Mouse (Mus musculus) heart, embryonic 15.5 days (tissue): ENCODE results near the gene Cd5. TPM values are rescaled to one million over a fixed set of nuclear protein-coding genes. Genes with fewer than 3 reads are reported as not detected.

Experiments
- ATAC-seq: fragments of 200-750 bp; cut with Nextera tagmentation; replicated peaks from 2 replicates; pipeline ENCODE4 v1.8.0; 2017; ENCODE audit warnings: low read depth, moderate TSS enrichment; ENCODE audit not compliant: insufficient number of reproducible peaks, insufficient read depth, low FRiP score
- H3K27ac ChIP-seq: fragments of 300-500 bp; sonication (generic); 2 replicates; pipeline ENCODE4 v1.5.1; 2015; ENCODE audit warnings: mild to moderate bottlenecking, inconsistent platforms
- H3K27me3 ChIP-seq: fragments of 300-500 bp; sonication (generic); 2 replicates; pipeline ENCODE4 v1.6.1; 2015; ENCODE audit warnings: inconsistent platforms
- H3K36me3 ChIP-seq: fragments of 300-500 bp; sonication (generic); 2 replicates; pipeline ENCODE4 v1.6.1; 2015; ENCODE audit warnings: mild to moderate bottlenecking, inconsistent platforms
- H3K4me1 ChIP-seq: fragments of 300-500 bp; sonication (generic); replicated peaks from 2 replicates; pipeline ENCODE4 v1.6.1; 2015; ENCODE audit warnings: inconsistent platforms
- H3K4me2 ChIP-seq: fragments of 300-500 bp; sonication (generic); 2 replicates; pipeline ENCODE4 v1.6.1; 2015; ENCODE audit warnings: inconsistent platforms, mild to moderate bottlenecking, moderate library complexity
- H3K4me3 ChIP-seq: fragments of 300-500 bp; sonication (generic); 2 replicates; pipeline ENCODE4 v1.5.1; 2015; ENCODE audit warnings: mild to moderate bottlenecking, inconsistent platforms
- H3K9ac ChIP-seq: fragments of 300-500 bp; sonication (generic); 2 replicates; pipeline ENCODE4 v1.6.1; 2015; ENCODE audit warnings: mild to moderate bottlenecking, inconsistent platforms
- H3K9me3 ChIP-seq: fragments of 300-500 bp; sonication (generic); replicated peaks from 2 replicates; pipeline ENCODE4 v1.6.1; 2016; ENCODE audit warnings: inconsistent platforms
- WGBS: fragments of 180-500 bp; shearing (Covaris S2); methylation state at CpG from one replicate; pipeline ENCODE4 v1.1.7; 2015; ENCODE audit warnings: mixed read lengths; 5-methylcytosine and 5-hydroxymethylcytosine counted together
- polyA plus RNA-seq: library from polyadenylated mRNA; unstranded; fragments of >200 nt; fragmentation: Nextera tagmentation; extraction: Ambion mirVana; gene quantifications from 2 replicates; pipeline ENCODE4 v1.2.1, GENCODE M21; 2015

Cd5 gene
- polyA plus RNA-seq, 1 experiment from 2014 or later = 0.53 TPM

DNA sequence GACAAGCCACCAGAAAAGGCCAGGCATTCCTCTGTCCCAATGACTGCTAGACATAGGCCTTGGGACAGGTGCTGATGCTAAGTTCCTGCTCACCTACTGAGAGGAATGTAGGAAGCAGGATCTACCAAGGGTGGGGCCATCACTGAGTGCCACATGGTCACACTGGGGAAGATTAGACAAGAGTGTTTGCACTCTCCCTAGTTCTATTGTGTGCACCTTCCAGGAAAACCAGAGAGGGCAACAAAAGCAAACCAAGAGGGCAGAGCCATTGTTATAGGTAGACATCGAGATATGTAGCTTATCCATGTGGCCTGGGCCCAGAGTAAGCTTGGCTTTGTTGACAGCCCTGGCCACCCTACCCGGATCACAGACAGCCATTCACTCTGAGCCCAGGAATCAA is 53.1 kb downstream of the Cd5 start:
- H3K9ac ChIP-seq = no peak overlapping the region
- peaks cover 23% of the 10 kb centered on the region for H3K4me1 ChIP-seq
- H3K27ac ChIP-seq = no peak overlapping the region
- H3K4me2 ChIP-seq = no peak overlapping the region
- no peaks in the 10 kb centered on the region for H3K36me3 ChIP-seq
- no peak overlapping the region for H3K4me3 ChIP-seq
- no peaks in the 10 kb centered on the region for H3K9me3 ChIP-seq
- WGBS = 73% methylated on average over 2 of the region's 2 CpGs
- no peak for ATAC-seq
- 0 out of 2 replicates have a peak, but pooled peaks cover 3% of the 10 kb centered on the region for H3K27me3 ChIP-seq

DNA sequence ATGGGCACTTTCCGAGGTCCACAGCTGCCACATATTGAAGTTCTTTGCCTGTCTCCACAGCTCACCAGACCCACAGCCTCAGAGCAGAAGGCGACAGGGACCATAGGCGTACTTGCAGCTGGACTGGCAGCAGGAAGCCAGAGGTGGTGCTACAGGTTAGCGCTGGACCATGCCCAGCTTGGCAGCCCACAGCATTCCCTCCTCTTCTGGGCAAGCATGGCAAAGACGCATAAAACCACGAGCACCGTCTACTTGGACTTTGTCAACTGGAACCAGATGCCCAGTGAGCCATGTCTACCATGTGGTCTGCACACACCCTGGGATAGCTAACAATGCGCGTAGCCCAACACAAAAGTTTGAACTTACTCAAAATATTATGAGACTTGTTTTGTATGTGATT is 53.7 kb downstream of the Cd5 start:
- Histone ChIP-seq H3K36me3 (no peaks in the 10 kb centered on the region), H3K4me3 (no peak overlapping the region), H3K9ac (no peak overlapping the region), H3K9me3 (no peaks in the 10 kb centered on the region), H3K27me3 (0 out of 2 replicates have a peak, but pooled peaks cover 3% of the 10 kb centered on the region), H3K27ac (no peak overlapping the region), H3K4me1 (peaks cover 16% of the 10 kb centered on the region), H3K4me2 (no peak overlapping the region)
- 92% methylated on average over 9 of the region's 9 CpGs for WGBS
- ATAC-seq = no peak

DNA sequence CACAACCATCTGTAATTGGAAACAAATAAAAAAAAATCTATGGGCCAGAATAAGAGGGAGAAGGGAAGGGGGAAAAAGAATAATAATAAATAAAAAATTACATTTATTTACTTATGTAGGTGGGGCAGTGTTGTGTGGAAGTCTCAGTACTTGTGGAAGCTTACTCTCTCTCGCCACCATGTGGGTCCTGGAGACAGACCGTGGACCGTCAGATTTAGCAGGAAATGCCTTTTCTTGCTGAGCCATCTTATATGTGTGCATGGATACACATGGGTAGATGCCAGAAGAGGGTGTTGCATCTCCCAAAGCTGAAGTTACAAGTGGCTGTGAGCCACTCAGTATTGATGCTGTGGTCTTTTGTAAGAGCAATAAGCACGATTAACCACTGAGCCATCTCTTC is 57.2 kb downstream of the Cd5 start:
- H3K9me3 ChIP-seq = no peaks in the 10 kb centered on the region
- H3K4me3 ChIP-seq = no peak overlapping the region
- no peaks in the 10 kb centered on the region for H3K36me3 ChIP-seq
- no peak for ATAC-seq
- 0 out of 2 replicates have a peak, but pooled peaks cover 3% of the 10 kb centered on the region for H3K4me1 ChIP-seq
- H3K9ac ChIP-seq = no peak overlapping the region
- H3K27ac ChIP-seq = no peak overlapping the region
- H3K4me2 ChIP-seq = no peak overlapping the region
- WGBS = 54% methylated on average over 4 of the region's 4 CpGs
- H3K27me3 ChIP-seq = 0 out of 2 replicates have a peak, but pooled peaks cover 3% of the 10 kb centered on the region

DNA sequence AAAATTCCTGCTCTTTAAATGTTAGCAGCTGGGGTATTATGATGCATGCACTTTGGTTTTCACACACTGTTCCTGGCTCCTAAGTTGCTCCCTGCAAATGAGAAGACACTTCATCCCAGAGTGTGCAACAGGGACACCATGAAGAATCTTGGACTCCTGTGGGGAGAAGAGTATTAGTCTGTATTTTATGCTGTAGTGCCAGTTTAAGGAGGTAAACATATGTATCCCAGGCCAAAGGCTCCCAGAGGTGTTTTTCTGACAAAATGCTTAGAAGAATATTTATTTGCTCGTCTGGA is 60.1 kb downstream of the Cd5 start:
- H3K4me2 ChIP-seq = no peak overlapping the region
- H3K36me3 ChIP-seq = no peaks in the 10 kb centered on the region
- H3K4me1 ChIP-seq = 0 out of 2 replicates have a peak, but pooled peaks cover 3% of the 10 kb centered on the region
- no peak overlapping the region for H3K9ac ChIP-seq
- H3K9me3 ChIP-seq = no peaks in the 10 kb centered on the region
- no peak overlapping the region for H3K4me3 ChIP-seq
- 0 out of 2 replicates have a peak, but pooled peaks cover 3% of the 10 kb centered on the region for H3K27me3 ChIP-seq
- WGBS = 76% methylated on average over 1 of the region's 1 CpGs
- H3K27ac ChIP-seq = no peak overlapping the region
- ATAC-seq = no peak

DNA sequence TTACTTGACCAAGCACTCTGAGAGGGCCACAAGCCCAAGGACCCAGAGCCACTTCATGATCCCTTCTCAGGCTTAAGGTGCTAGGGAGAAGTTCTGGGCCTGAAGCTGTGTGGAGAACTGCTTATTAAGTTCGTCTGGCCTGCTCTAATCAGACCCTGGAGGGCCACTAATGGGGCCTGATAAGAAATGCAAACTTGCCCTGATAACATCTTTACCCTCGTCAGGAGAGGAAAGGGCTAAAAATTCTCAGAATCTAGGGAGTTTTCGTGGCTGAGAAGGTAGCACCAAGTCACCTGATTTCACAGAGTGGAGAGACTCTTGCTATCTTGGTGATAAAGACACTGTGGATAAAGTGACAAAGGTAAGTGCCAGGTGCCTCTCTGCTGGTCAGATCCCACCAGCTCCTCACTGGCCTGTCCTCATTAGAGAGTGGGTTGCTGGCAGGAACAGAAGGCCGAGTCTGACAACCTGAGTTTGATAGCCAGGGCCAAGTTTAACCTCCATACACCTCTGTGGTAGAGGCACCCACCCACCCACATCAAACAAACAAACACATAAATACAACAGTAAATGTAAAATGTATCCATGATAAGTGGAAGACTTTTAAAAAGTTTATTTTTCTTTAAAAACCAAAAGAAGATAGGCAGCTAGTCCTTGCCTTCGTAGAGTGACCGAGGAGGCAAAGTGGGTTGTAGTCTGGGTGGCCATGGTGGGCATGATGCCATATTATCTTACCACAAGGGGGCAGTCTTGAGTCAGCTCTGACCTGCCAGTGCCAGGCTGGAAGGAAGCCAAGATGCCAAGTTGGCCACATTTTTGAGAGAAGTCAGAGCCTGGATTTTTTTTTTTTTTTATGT is 60.7 kb downstream of the Cd5 start, which contains the start of gene Pga5:
Gene Pga5 (minus strand): TSS at position 157 of the 857 bp plus-strand sequence.
- no peak; the same call in 1 of the 2 replicates for ATAC-seq
- 22% methylated on average over 6 of the region's 6 CpGs for WGBS

DNA sequence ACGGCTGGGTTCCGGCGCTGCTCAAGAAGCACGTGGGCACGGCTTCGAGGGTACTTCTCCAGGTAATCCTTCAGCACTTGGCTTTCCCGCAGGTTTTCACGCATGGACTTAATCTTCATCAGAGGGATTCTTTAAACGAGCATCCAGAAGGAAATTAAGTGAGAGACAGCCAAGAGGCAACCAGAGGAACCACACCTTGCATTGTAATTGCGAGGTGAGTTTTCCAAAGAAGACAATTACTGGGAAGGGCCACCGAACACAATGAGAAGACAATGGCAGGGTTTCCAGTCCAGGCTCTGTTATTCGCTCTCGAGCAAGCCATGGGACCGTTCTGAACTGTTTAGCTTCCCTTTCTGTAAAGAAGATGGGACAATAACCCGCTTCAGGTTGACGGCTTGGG is 62.1 kb downstream of the Cd5 start:
- no peak overlapping the region for H3K4me2 ChIP-seq
- H3K9ac ChIP-seq = no peak overlapping the region
- H3K36me3 ChIP-seq = no peaks in the 10 kb centered on the region
- H3K4me1 ChIP-seq = 0 out of 2 replicates have a peak, but pooled peaks cover 3% of the 10 kb centered on the region
- no peak overlapping the region for H3K27ac ChIP-seq
- ATAC-seq = no peak
- 82% methylated on average over 16 of the region's 16 CpGs for WGBS
- H3K9me3 ChIP-seq = no peaks in the 10 kb centered on the region
- 0 out of 2 replicates have a peak, but pooled peaks cover 3% of the 10 kb centered on the region for H3K27me3 ChIP-seq
- no peak overlapping the region for H3K4me3 ChIP-seq

More for the DNA sequence above, 60.7 kb downstream of the Cd5 start, which contains the start of gene Pga5:
- H3K27ac ChIP-seq = no peak within 1 kb of the TSS
- no peak within 1 kb of the TSS for H3K4me2 ChIP-seq
- no peaks in the 10 kb centered on the region for H3K36me3 ChIP-seq
- H3K27me3 ChIP-seq = 0 out of 2 replicates have a peak, but pooled peaks cover 3% of the 10 kb centered on the region
- 0 out of 2 replicates have a peak, but pooled peaks cover 3% of the 10 kb centered on the region for H3K4me1 ChIP-seq
- H3K4me3 ChIP-seq = no peak within 1 kb of the TSS
- H3K9ac ChIP-seq = no peak within 1 kb of the TSS
- no peaks in the 10 kb centered on the region for H3K9me3 ChIP-seq

DNA sequence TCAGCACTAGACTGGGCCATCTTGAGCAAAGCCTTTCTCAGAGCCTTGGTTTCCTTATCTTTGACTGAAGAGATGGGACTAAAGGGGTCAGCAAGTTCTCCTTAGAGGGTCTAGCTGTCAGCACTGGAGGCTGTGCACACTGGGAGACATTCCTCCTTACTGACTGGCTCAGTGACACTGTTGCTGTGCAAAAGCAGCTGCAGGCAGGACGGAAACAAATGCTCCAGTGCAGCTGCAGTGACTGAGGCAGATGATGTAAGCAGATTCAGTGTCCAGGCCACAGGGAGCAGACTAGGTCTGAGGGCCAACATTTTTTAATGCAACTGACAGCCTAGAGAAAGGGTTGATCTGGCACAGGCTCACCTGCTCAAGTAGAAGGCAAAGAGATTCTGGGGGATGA is 65.5 kb downstream of the Cd5 start:
- no peak overlapping the region for H3K9ac ChIP-seq
- no peak for ATAC-seq
- no peak overlapping the region for H3K27ac ChIP-seq
- H3K36me3 ChIP-seq = no peaks in the 10 kb centered on the region
- 52% methylated on average over 1 of the region's 1 CpGs for WGBS
- H3K9me3 ChIP-seq = no peaks in the 10 kb centered on the region
- H3K27me3 ChIP-seq = no peaks in the 10 kb centered on the region
- H3K4me3 ChIP-seq = no peak overlapping the region
- no peak overlapping the region for H3K4me2 ChIP-seq
- H3K4me1 ChIP-seq = no peaks in the 10 kb centered on the region

DNA sequence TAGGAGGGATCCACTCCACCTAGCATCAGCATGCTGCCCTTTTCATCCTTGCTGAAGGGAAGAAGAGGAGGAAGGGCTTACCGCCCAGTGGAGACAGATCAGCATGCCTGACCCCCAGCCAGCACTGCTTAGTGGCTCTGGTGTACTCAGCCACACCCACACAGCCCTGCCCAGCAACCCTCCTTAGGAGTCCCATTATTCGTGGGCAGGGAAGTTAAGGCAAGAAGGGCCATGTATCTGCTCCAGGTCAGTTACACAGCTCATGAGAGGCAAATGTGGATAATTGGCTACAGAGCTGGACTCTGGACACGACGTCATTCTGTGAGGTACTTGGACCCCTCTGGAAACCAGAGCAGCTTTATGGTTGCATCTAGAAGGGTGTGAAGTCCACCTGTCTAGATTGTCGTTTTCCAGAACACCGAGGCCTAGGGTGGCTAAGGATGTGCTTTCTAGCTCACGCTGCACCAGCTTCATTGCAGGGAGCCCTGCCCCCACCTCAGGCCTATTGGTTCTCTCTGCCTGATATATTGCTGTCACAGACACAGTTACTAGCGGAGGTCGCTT is 66.9 kb downstream of the Cd5 start:
- H3K27me3 ChIP-seq = no peaks in the 10 kb centered on the region
- H3K4me3 ChIP-seq = no peak overlapping the region
- H3K9me3 ChIP-seq = no peaks in the 10 kb centered on the region
- no peaks in the 10 kb centered on the region for H3K36me3 ChIP-seq
- no peak overlapping the region for H3K27ac ChIP-seq
- no peak for ATAC-seq
- 66% methylated on average over 9 of the region's 9 CpGs for WGBS
- H3K4me1 ChIP-seq = no peaks in the 10 kb centered on the region
- no peak overlapping the region for H3K9ac ChIP-seq
- H3K4me2 ChIP-seq = no peak overlapping the region

DNA sequence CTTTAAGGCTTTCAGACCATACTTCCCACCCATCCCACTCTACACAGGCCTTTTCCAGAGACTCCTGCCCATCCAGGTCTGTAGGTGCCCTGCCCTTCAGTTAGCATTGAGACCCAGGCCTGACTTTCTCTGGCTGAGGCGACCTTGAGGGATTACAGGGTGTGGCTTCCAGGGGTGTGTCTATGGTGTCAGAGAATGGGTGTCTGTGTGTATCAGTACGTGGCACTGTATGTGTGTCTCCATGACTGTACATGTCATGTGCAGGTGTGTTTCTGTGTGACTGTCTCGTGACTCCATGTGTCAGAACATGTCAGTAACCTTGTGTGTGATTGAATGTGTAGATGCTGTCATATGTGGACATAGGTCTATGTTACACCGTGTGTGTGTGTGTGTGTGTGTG is 67.5 kb downstream of the Cd5 start:
- Histone ChIP-seq H3K9ac (no peak overlapping the region), H3K4me3 (no peak overlapping the region), H3K36me3 (no peaks in the 10 kb centered on the region), H3K9me3 (no peaks in the 10 kb centered on the region), H3K27me3 (no peaks in the 10 kb centered on the region), H3K4me1 (no peaks in the 10 kb centered on the region), H3K4me2 (no peak overlapping the region), H3K27ac (no peak overlapping the region)
- WGBS = 76% methylated on average over 4 of the region's 4 CpGs
- no peak for ATAC-seq
